8 mouse cellular contexts compared by ENCODE assay signal in the genomic region with DNA sequence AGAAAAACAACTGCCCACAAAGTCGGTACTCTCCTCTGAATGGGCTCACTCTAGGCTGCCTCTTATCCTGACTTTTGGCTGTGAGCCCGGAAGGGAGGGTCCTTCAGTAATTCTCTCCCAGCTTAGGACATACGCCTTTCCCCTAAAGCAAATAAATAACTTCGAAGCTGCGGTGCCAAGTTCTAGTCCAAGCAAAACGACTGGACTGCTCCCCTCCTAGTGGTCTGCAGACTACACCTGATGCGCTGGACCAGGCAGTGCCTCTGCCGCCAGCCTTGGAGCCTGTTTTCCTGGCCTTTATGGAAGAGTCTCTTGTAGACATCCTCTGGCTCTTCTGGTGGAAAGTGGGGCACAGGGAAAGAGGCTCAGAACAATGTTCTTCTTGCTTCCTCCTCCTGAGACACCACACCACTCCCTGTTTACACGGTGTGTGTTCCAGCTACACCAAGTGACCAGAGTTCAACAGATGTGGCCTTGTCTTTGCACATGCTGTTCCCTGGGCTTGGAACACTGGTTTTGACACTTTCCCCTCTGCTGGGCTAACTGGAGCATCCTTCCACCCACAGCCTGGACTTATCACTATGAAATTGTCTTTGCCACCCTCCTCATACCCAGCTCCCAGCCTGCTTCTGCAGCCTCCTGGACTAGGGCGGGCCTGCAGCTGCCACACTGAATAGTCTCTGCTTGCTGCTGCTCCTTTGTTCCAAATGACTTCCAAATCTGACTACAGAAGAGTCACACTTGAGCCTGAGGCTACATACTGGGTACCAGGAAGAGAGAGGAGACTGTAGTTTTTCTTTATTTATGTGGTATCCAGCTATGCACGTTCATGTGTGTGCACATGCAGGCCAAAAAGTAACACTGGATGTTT. TPM values are rescaled to one million over a fixed set of nuclear protein-coding genes. Genes with fewer than 3 reads are reported as not detected.
A peak's percentile ranks its signal among the peaks of the same experiment; 100 is the strongest.
DNase-seq lines count a peak whose midpoint lies in the region; ATAC-seq and TF ChIP-seq lines count a peak whose summit lies in the region.

No protein-coding gene starts in this region.

- no peak overlapping the region for H3K4me3 ChIP-seq in left cerebral cortex, adult 2 months
- H3K4me3 ChIP-seq in cortical plate, adult 2 months (ENCODE audit: insufficient read depth, low read length), result no peak overlapping the region
- H3K4me3 ChIP-seq in lung, postnatal 0 days (ENCODE audit: low read depth, low read length), result no peak overlapping the region

- peak overlapping the region; percentile 14; the same call in 1 of the 2 replicates for H3K4me2 ChIP-seq in lung, postnatal 0 days (replicated peaks; ENCODE audit: low read depth, low read length)

- H3K4me1 ChIP-seq in cortical plate, adult 2 months (ENCODE audit: control insufficient read depth, insufficient read depth, low read length), result peaks cover 15% of the 10 kb centered on the region
- peaks cover 33% of the 10 kb centered on the region for H3K4me1 ChIP-seq in lung, postnatal 0 days (ENCODE audit: insufficient read depth, low read depth, low read length)

- H3K9me3 ChIP-seq in lung, postnatal 0 days (ENCODE audit: low read length), result no peaks in the 10 kb centered on the region

- TF ChIP-seq CTCF in left cerebral cortex, adult 2 months (IDR thresholded peaks at IDR 0.05), result no peak
- TF ChIP-seq CTCF in cortical plate, adult 2 months (IDR thresholded peaks at IDR 0.05; ENCODE audit: extremely low read depth, insufficient read depth, low read length), result no peak
- peak; percentile 46 for TF ChIP-seq CTCF in lung, postnatal 0 days (IDR thresholded peaks at IDR 0.05)

- intact Hi-C loops in left cerebral cortex, adult 2 months (cut with DNase I), result no loop called here
- intact Hi-C loops in left cerebral cortex, postnatal 36 days (cut with DNase I), result no loop called here

- H3K36me3 ChIP-seq in lung, postnatal 0 days (ENCODE audit: insufficient read depth, low read length), result no peaks in the 10 kb centered on the region

- no peak overlapping the region for H3K9ac ChIP-seq in lung, postnatal 0 days (replicated peaks; ENCODE audit: low read depth)

- peak in 1 of 2 experiments; percentile 49 for DNase-seq in left cerebral cortex, adult 2 months (ENCODE audit: extremely low spot score in 1 of 2, low spot score in 2 of 2)
- DNase-seq in left cerebral cortex, postnatal 36 days (ENCODE audit: low spot score in 2 of 2), result no peak
- peak; percentile 86 to 88 for DNase-seq in heart, adult 9 months (ENCODE audit: low spot score in 2 of 2)
- peak; percentile 84 for DNase-seq in kidney, adult 18-20 months
- DNase-seq in lung, postnatal 0 days (ENCODE audit: low spot score), result peak; percentile 96
- DNase-seq in skeletal muscle tissue, adult 2 months (ENCODE audit: low read depth, low spot score), result peak; percentile 72
- no peak for DNase-seq in natural killer cell, adult 2 months (ENCODE audit: low spot score in 2 of 2)

- no peak for TF ChIP-seq POLR2A in cortical plate, adult 2 months (IDR thresholded peaks at IDR 0.05; ENCODE audit: extremely low read depth, insufficient read depth, low read length)

- ATAC-seq in lung, postnatal 0 days, result peak; percentile 84

- WGBS in lung, postnatal 0 days, result 13% methylated on average over 11 of the region's 11 CpGs

- TF ChIP-seq EP300 in lung, postnatal 0 days (IDR thresholded peaks at IDR 0.05), result peak; percentile 92

- peak overlapping the region; percentile 72 for H3K27ac ChIP-seq in left cerebral cortex, adult 2 months
- peak overlapping the region; percentile 69 for H3K27ac ChIP-seq in cortical plate, adult 2 months (ENCODE audit: insufficient read depth, low read length)
- peak overlapping the region; percentile 91 for H3K27ac ChIP-seq in lung, postnatal 0 days (ENCODE audit: low read length)

- no peaks in the 10 kb centered on the region for H3K27me3 ChIP-seq in lung, postnatal 0 days (replicated peaks; ENCODE audit: insufficient read depth, low read length)

RNA-seq across cellular contexts. Expression of a gene that starts 23.5 kb away (rescaled TPM):
- total RNA-seq in left cerebral cortex, adult 2 months (2021), result 10 to 100 TPM; 13.2 to 15.1 TPM
- total RNA-seq in left cerebral cortex, postnatal 36 days (2021), result 10 to 100 TPM; 16.2 to 17.4 TPM
- 22.5 and 22.7 TPM in 2 replicates for polyA plus RNA-seq in cortical plate, adult 2 months (2012; rRNA removed)
- 47.2 and 50.0 TPM in 2 replicates for polyA plus RNA-seq in lung, postnatal 0 days (2015; fragmentation: Nextera tagmentation; extraction: Ambion mirVana)

RNA-seq across cellular contexts. Expression of a gene that starts 23.8 kb away (rescaled TPM):
- 10 to 100 TPM; 61.5 to 68.6 TPM for total RNA-seq in left cerebral cortex, adult 2 months (2021)
- 10 to 100 TPM; 62.0 to 66.6 TPM for total RNA-seq in left cerebral cortex, postnatal 36 days (2021)
- 96.3 and 98.7 TPM in 2 replicates for polyA plus RNA-seq in cortical plate, adult 2 months (2012; rRNA removed)
- polyA plus RNA-seq in lung, postnatal 0 days (2015; fragmentation: Nextera tagmentation; extraction: Ambion mirVana), result 105 and 117 TPM in 2 replicates

RNA-seq across cellular contexts. Expression of a gene that starts 27.5 kb away (rescaled TPM):
- 10 to 100 TPM; 46.9 to 71.1 TPM for total RNA-seq in left cerebral cortex, adult 2 months (2021)
- total RNA-seq in left cerebral cortex, postnatal 36 days (2021), result 10 to 100 TPM; 33.5 to 58.5 TPM
- 35.7 and 38.3 TPM in 2 replicates for polyA plus RNA-seq in cortical plate, adult 2 months (2012; rRNA removed)
- polyA plus RNA-seq in lung, postnatal 0 days (2015; fragmentation: Nextera tagmentation; extraction: Ambion mirVana), result 21.2 and 28.1 TPM in 2 replicates

Comparison
In these comparisons a context has a peak if more than half of its experiments do, and no peak if none do; other contexts are left out.
1. DNase-seq: peak in heart, adult 9 months (2 of 2), kidney, adult 18-20 months (single experiment), lung, postnatal 0 days (single experiment) and skeletal muscle tissue, adult 2 months (single experiment); none in left cerebral cortex, postnatal 36 days (0 of 2) and natural killer cell, adult 2 months (0 of 2).
2. Peak in every context shown above with its lines, with median percentiles within 50 percentile points of each other: H3K27ac ChIP-seq.